Mouse (Mus musculus) embryonic stem cell, embryonic (primary cell): ENCODE results near the gene Afp.

ENCODE experiments used
- CTCF ChIA-PET, 4 experiments: fragments of 300-600 bp in 2 of 4; fragments of 350-600 bp in 2 of 4; sonication (Branson Sonifier 250); formaldehyde crosslinking; loops; one replicate each; lab custom pipeline; 2022; ENCODE audit warnings: inconsistent platforms in 2 of 4; lab: Charles Lee
- POLR2A ChIA-PET, 4 experiments: fragments of 300-600 bp in 2 of 4; fragments of 350-600 bp in 2 of 4; sonication (Branson Sonifier 250); formaldehyde crosslinking; loops; one replicate each; lab custom pipeline; 2022; ENCODE audit warnings: antibody characterized with exemption in 4 of 4, inconsistent platforms in 1 of 4; lab: Charles Lee

Afp gene

DNA sequence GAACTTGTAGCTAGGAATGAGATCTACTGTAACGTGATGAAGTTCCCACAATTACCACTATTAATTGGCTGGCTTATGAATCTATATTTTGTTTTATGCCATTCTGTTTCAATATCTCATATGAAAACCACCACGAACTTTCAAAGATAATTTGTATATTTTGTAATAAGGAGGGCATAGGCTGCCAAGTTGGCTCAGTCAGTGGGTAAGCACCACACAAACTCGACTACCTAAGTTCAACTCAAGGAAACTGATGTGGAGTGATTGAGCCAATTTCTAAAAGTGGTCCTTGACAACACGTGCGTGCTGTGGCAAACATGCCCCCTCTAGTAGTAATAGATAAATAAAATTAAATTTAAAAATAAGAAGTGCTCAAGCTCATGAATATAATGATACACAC lies 11.2 kb downstream of the Afp start:
- CTCF ChIA-PET: interaction anchor here in 1 of 4 experiments (1.0 kb wide), 1 partner anchor 12 kb away, joined by 9 read pairs; the partner anchor contains the start of gene Afp
- POLR2A ChIA-PET: interaction anchor here in 1 of 4 experiments (1.5 kb wide), 1 partner anchor 135 kb away, joined by 5 read pairs; the partner anchor contains the start of gene Gm9958

DNA sequence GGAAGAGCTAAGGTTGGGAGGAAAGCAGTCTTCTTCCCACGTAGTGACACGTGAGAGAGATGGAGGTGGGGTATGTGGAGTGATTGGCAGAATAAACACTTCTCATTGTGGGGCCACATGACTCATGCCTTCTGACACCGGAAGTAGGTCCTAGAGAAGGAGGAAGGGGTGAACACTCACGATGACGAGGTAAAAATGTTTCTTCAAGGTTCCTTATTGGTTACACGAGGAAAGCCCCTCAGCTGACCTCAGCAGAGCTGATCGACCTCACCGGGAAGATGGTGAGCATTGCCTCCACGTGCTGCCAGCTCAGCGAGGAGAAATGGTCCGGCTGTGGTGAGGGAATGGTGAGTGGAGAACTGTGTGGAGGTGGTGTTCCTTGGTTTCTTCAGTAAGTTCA lies 14.2 kb downstream of the Afp start:
- ChIA-PET POLR2A (no interaction called here), CTCF (interaction anchor here in 1 of 4 experiments (0.9 kb wide), 1 partner anchor 8 kb away, joined by 3 read pairs; no protein-coding TSS in a partner anchor)

DNA sequence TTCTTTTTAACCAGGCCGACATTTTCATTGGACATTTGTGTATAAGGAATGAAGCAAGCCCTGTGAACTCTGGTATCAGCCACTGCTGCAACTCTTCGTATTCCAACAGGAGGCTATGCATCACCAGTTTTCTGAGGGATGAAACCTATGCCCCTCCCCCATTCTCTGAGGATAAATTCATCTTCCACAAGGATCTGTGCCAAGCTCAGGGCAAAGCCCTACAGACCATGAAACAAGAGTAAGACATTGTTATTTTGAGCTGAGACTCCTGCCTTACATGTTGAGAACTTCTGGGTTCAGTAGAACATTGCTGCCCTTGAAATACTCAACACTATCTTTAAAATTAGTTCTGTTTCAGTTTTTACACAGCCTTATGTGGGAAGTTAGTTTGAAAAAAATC lies 16.0 kb downstream of the Afp start:
- ChIA-PET CTCF (interaction anchor here in 1 of 4 experiments (0.8 kb wide), 1 partner anchor 303 kb away, joined by 4 read pairs; no protein-coding TSS in a partner anchor), POLR2A (no interaction called here)

DNA sequence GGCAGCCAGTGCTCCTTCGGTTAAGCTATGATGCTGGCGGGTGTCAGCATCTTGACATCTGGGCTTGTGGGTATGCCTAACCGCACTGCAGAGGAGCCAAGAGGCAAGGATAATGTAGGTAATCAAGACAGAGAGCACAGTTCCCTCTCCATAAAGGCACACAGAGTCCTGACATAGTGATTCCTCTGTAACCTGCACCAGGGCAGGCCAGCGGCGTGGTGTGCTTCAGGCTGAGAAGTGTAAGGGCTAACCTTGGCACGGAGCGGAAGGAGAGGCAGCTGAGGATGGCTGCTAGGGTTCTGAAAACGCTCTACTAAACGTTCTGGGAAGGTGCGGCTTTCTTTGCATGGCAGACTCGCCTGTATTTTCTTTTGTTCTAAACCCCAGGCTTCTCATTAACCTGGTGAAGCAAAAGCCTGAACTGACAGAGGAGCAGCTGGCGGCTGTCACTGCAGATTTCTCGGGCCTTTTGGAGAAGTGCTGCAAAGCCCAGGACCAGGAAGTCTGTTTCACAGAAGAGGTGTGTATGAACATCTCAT lies 16.9 kb downstream of the Afp start:
- ChIA-PET POLR2A (no interaction called here), CTCF (interaction anchor here in 1 of 4 experiments (0.8 to 1.0 kb wide), 2 partner anchors 81 to 304 kb away, joined by 3 to 4 read pairs; no protein-coding TSS in a partner anchor)

DNA sequence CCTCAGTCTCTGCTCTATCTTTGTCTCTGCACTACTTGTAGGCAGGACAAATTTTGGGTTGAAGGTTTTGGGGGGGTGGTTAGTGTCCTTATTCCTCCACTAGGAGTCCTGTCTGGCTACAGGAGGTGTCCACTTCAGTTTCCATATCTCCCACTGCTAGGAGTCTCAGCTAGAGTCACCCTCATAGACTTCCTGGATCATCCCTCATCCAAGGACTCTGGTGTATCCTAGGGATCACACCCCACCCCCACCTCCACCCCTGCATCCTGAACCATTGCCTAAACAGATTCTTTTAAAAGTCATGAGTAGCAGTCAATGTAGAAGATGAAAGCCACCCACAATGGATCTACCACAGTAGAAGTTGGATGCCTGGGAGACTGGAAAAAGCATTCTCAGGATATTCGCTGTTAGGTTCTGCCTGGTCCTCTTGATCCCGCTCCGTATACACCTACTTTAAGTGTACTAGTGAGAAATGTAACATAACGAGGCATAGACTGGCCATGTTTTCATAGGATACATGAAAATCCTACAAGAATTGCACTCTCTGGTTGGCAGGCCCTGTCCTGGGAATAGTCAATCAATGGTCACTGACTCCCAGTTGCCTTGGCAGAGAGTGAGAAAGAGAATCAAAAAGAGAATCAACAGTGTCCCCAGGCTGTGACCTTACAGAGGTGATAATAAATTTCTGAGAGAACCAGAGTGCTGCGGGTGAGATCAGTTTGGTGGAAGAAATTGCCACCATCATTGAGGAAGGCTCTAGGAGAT lies 19.5 kb downstream of the Afp start:
- ChIA-PET POLR2A (no interaction called here), CTCF (no interaction called here)

DNA sequence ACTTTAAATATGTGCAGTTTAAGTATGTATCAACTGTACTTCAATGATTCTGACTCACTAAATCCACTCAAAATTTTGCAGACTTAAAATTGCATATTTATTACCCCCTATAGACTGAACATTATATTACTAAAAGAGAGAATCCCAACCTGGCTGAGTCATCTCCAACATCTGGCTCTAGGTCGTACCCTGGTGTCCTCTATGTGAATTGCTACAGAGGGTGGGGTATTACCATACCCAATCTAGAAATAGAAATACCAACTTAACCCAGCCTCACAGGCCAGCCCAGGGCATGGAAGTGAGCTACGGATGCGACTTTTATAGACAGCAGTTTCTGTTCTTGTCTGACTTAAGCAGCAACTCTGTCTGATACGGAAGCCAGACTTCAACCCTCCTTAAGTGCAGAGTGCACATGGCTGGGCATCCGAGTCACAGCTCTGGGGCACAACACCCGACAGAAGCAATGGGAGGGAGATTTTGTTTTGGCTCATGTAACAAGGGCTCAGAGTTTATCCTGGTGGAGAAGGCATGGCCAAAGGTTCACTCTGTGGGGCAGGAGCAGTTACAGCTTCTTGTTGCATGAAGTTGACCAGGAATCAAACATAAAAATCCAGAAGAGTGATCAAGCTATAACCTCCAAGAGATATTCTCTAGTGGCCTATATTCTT lies 21.9 kb downstream of the Afp start:
- POLR2A ChIA-PET: no interaction called here
- CTCF ChIA-PET: interaction anchor here in 1 of 4 experiments (1.0 kb wide), 1 partner anchor 8 kb away, joined by 3 read pairs; no protein-coding TSS in a partner anchor

DNA sequence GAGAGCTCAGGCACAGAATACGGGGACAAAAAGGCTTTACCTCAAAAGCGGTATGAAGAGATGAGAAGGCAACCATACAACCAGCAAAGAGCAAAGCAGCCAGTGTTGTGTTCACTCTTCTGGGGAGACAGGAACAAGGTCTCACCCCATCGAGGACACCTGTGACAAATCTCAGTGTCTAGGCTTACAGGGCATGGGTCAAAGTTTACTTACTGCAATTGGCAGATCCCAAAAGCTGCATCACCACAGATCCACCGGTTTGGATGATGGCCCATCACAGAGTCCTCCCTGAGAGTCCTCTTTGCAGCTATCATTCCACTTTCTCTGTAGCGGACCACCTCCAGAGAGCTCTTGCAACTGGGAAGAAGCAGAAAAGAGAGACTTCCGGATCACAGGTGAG lies 25.0 kb downstream of the Afp start:
- CTCF ChIA-PET: interaction anchor here in 1 of 4 experiments (0.6 kb wide), 1 partner anchor 1618 kb away, joined by 8 read pairs; no protein-coding TSS in a partner anchor
- POLR2A ChIA-PET: no interaction called here

DNA sequence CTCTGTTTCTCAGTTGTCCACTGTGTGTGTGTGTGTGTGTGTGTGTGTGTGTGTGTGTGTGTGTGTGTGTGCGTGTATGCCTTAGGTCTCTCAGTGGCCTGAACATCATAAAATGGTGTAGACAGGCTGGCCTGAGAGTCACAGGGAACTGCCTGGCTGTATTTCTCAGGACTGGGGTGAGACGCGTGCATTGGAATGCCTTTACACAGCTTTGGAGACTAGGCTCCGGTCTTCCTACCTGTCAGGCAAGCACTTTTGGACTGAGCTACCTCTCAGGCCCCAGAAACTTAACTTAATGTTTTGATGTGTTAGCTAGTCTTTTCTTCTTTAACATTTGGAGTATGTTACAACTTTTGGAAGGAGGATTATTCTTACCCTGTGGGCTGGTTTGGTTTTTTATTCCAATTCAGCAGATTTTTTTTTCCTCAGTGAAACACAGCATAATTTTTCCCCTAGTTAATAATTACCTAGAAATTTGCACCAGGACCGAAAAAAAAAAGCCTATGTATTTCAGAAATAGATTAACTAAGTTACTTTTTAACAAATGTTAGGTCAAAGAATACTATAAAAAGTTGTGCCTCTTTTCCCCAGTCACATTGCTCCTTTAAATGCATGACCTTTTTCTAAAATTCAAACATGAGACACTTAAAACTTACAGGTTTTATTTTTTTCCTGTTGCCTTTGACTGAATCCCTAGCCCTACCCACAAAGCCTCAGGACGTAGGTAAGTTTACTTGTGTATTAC lies 28.0 kb downstream of the Afp start, which contains the start of gene Afm:
TSS of gene Afm (plus strand) at position 577 of the 745 bp plus-strand sequence.
- ChIA-PET CTCF (interaction anchor here in 2 of 4 experiments (1.1 kb wide), 2 partner anchors 18 to 68 kb away, joined by 3 read pairs; no protein-coding TSS in a partner anchor), POLR2A (no interaction called here)

DNA sequence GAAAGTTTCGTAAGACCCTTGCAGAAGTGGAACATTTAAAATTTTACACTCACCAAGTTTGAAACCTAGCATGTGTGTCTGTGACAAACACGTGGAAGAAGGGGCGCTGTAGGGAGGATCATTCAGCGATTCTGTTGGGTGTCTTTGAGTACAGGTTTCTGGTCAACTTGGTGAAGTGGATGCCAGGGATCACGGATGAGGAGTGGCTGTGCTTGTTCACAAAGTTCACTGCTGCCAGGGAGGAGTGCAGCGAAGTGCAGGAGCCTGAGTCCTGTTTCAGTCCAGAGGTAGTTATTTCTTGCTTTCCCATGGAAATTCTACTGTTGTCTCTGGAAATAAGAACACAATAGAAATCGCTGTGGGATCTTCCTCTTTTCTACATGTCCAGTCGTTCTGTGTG lies 60.7 kb downstream of the Afp start:
- CTCF ChIA-PET: interaction anchor here in 2 of 4 experiments (0.6 to 1.6 kb wide), 3 partner anchors 51 to 351 kb away, joined by 3 to 5 read pairs (median 4); no protein-coding TSS in a partner anchor
- POLR2A ChIA-PET: no interaction called here

DNA sequence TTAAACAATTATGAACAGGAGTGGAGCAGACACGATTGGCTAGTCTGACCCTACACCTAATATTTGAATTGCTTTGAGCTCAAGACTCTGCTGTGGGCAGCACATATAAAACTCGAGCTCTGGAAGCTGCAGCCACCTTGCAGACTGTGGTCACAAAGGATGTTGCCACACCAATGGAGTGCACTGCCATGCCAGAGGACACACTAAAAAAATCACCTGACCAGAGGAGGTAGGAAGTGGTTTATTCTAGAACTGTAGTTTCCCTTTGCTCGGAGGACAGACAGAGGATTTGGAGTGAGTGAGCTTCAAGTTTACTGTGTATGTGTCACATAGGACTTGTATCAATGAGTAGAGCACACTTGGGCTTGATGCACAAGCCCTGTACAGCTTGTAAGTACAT lies 65.5 kb downstream of the Afp start:
- CTCF ChIA-PET: no interaction called here
- POLR2A ChIA-PET: no interaction called here
